Mouse (Mus musculus) liver, postnatal 0 days (tissue): Measurements from ENCODE around the gene Mecr.

Experiments used
- CTCF ChIP-seq: sonication (generic); IDR thresholded peaks from 2 replicates; pipeline ENCODE4 v1.5.1; 2016; ENCODE audit warnings: antibody characterized with exemption, low read depth
- EP300 ChIP-seq: IDR thresholded peaks from 2 replicates; pipeline ENCODE4 v1.6.1; 2016; ENCODE audit warnings: antibody characterized with exemption, low read depth, mild to moderate bottlenecking

DNA sequence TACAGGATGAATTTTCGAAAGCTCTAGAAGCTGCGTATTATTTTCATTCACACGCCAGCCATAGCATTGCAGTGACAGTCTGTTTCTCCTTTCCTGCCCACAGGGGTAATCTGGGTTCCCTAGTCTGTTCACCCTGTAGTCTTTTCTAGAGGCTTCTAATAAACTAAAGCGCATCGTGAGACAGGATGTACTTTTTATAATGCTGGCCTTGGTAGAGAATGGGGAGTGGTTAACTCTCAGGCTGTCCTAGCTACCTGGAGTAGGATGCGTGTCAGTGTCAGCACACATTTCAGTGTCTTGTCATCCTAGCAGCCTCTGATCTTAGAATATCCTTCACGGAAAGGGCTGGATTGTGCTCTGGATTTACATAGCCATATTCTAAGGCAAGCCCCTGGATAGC lies 38.0 kb downstream of the Mecr start:
- TF ChIP-seq CTCF (no peak), EP300 (no peak)
